Mouse (Mus musculus): Measurements from ENCODE around the gene Cdk6. TPM values are rescaled to one million over a fixed set of nuclear protein-coding genes. Genes with fewer than 3 reads are reported as not detected.

Cdk6 gene
- total RNA-seq, 1 experiment = 34.1 TPM

DNA sequence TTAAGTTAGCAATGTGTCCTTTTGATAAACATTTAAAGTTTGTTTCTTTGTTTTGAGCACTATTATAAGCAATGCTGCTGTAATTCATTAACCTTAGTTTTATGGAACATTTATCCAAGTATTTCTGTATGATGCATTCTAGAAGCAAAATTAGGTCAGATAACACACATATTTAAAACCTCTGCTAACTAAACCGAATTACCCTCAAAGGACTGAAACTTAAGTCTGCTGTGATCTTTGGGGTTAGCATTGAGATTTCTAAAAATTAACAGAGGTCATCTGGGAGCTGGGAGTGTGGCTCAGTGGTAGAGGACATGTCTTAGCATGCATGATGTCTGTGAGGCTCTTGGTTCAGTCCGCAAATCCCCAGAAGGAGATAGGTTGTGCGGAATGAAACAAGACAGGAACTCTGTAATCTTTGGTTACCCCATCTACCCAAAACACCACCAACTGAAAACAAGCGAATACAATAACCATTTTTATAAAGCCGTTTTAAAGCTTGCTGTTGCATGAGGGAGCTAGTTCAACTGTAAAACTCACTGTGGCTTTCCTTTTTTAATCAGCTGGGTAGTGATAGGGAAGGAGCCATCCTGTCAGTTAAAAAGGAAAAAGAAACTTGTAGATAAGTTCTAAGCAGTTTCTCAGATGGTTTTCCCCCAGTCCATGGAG, 141.9 kb downstream of the Cdk6 start:
- no peak for DNase-seq (ENCODE audit: low read depth, low spot score)
- H3K9ac ChIP-seq (ENCODE audit: insufficient read depth, low read depth, low read length, poor library complexity, severe bottlenecking) = no peak overlapping the region
- no peak for TF ChIP-seq ZC3H11A (IDR thresholded peaks at IDR 0.05; ENCODE audit: borderline replicate concordance, low read depth, low read length)
- no peak for TF ChIP-seq MAFK (IDR thresholded peaks at IDR 0.05; ENCODE audit: insufficient read depth, low read depth, low read length)
- TF ChIP-seq ZNF384 (IDR thresholded peaks at IDR 0.05; ENCODE audit: low read depth, low read length) = no peak
- TF ChIP-seq CHD2 (IDR thresholded peaks at IDR 0.05; ENCODE audit: low read depth, low read length) = no peak
- TF ChIP-seq HCFC1 (IDR thresholded peaks at IDR 0.05; ENCODE audit: borderline replicate concordance, insufficient read depth, low read length) = no peak
- no peaks in the 10 kb centered on the region for H3K36me3 ChIP-seq (ENCODE audit: control insufficient read depth, insufficient read depth, low read length, poor library complexity, severe bottlenecking)
- no peaks in the 10 kb centered on the region for H3K9me3 ChIP-seq (ENCODE audit: control insufficient read depth, insufficient read depth, low read depth, low read length)
- H3K4me3 ChIP-seq (ENCODE audit: insufficient read depth in 1 of 2, low read depth in 1 of 2, low read length in 2 of 2, poor library complexity in 1 of 2, severe bottlenecking in 1 of 2) = no peak overlapping the region
- no peaks in the 10 kb centered on the region for H3K4me1 ChIP-seq (ENCODE audit: control insufficient read depth in 2 of 2, insufficient read depth in 2 of 2, low read length in 2 of 2, poor library complexity in 1 of 2)
- H3K27ac ChIP-seq (ENCODE audit: insufficient read depth, low read depth, low read length, poor library complexity, severe bottlenecking) = no peak overlapping the region
- in situ Hi-C loops (cut with MboI; ENCODE audit: low sequenced_read_pairs in 2 of 2, unreplicated experiment in 2 of 2) = no loop called here

GRCm38 (mm10) chr5:3486579-3487282, 145.4 kb downstream of the Cdk6 start:
- Histone ChIP-seq H3K9ac (ENCODE audit: insufficient read depth, low read depth, low read length, poor library complexity, severe bottlenecking) (no peak overlapping the region), H3K36me3 (ENCODE audit: control insufficient read depth, insufficient read depth, low read length, poor library complexity, severe bottlenecking) (no peaks in the 10 kb centered on the region), H3K9me3 (ENCODE audit: control insufficient read depth, insufficient read depth, low read depth, low read length) (no peaks in the 10 kb centered on the region), H3K27ac (ENCODE audit: insufficient read depth, low read depth, low read length, poor library complexity, severe bottlenecking) (no peak overlapping the region), H3K4me3 (ENCODE audit: insufficient read depth in 1 of 2, low read depth in 1 of 2, low read length in 2 of 2, poor library complexity in 1 of 2, severe bottlenecking in 1 of 2) (no peak overlapping the region), H3K4me1 (ENCODE audit: control insufficient read depth in 2 of 2, insufficient read depth in 2 of 2, low read length in 2 of 2, poor library complexity in 1 of 2) (no peaks in the 10 kb centered on the region)
- no peak for DNase-seq (ENCODE audit: low read depth, low spot score)
- TF ChIP-seq CHD2 (IDR thresholded peaks at IDR 0.05; ENCODE audit: low read depth, low read length) (no peak), ZC3H11A (IDR thresholded peaks at IDR 0.05; ENCODE audit: borderline replicate concordance, low read depth, low read length) (no peak), ZNF384 (IDR thresholded peaks at IDR 0.05; ENCODE audit: low read depth, low read length) (no peak), MAFK (IDR thresholded peaks at IDR 0.05; ENCODE audit: insufficient read depth, low read depth, low read length) (no peak), HCFC1 (IDR thresholded peaks at IDR 0.05; ENCODE audit: borderline replicate concordance, insufficient read depth, low read length) (no peak)
- in situ Hi-C loops (cut with MboI; ENCODE audit: low sequenced_read_pairs in 2 of 2, unreplicated experiment in 2 of 2) = no loop called here

GRCm38 (mm10) chr5:3488146-3488774, 147.0 kb downstream of the Cdk6 start:
- Histone ChIP-seq H3K36me3 (ENCODE audit: control insufficient read depth, insufficient read depth, low read length, poor library complexity, severe bottlenecking) (no peaks in the 10 kb centered on the region), H3K9ac (ENCODE audit: insufficient read depth, low read depth, low read length, poor library complexity, severe bottlenecking) (no peak overlapping the region), H3K9me3 (ENCODE audit: control insufficient read depth, insufficient read depth, low read depth, low read length) (no peaks in the 10 kb centered on the region), H3K27ac (ENCODE audit: insufficient read depth, low read depth, low read length, poor library complexity, severe bottlenecking) (no peak overlapping the region), H3K4me3 (ENCODE audit: insufficient read depth in 1 of 2, low read depth in 1 of 2, low read length in 2 of 2, poor library complexity in 1 of 2, severe bottlenecking in 1 of 2) (no peak overlapping the region), H3K4me1 (ENCODE audit: control insufficient read depth in 2 of 2, insufficient read depth in 2 of 2, low read length in 2 of 2, poor library complexity in 1 of 2) (no peaks in the 10 kb centered on the region)
- no peak for DNase-seq (ENCODE audit: low read depth, low spot score)
- in situ Hi-C loops (cut with MboI; ENCODE audit: low sequenced_read_pairs in 2 of 2, unreplicated experiment in 2 of 2) = no loop called here
- TF ChIP-seq CHD2 (IDR thresholded peaks at IDR 0.05; ENCODE audit: low read depth, low read length) = no peak

DNA sequence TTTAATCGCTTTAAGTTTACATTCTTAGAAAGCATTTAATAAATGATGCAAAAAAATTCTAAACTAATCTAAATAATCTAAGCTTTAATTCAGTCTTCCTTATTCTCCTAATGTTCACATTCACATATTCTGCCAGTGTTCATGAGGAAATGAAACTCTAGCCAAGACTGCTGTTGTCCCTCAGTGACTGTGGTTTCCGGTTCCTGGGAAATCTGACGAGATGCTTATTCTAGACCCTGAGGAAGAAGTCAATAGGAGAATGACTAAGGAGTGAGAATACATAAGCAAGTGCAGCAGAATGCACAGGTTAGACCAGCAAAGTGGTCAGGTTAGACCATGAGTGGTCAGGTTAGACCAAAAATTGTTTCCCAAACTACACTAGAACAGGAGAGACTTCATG, 149.1 kb downstream of the Cdk6 start:
- Histone ChIP-seq H3K4me1 (ENCODE audit: control insufficient read depth in 2 of 2, insufficient read depth in 2 of 2, low read length in 2 of 2, poor library complexity in 1 of 2) (no peaks in the 10 kb centered on the region), H3K27ac (ENCODE audit: insufficient read depth, low read depth, low read length, poor library complexity, severe bottlenecking) (no peak overlapping the region), H3K9me3 (ENCODE audit: control insufficient read depth, insufficient read depth, low read depth, low read length) (no peaks in the 10 kb centered on the region), H3K36me3 (ENCODE audit: control insufficient read depth, insufficient read depth, low read length, poor library complexity, severe bottlenecking) (no peaks in the 10 kb centered on the region; the same call in 1 of the 2 replicates), H3K4me3 (ENCODE audit: insufficient read depth in 1 of 2, low read depth in 1 of 2, low read length in 2 of 2, poor library complexity in 1 of 2, severe bottlenecking in 1 of 2) (no peak overlapping the region), H3K9ac (ENCODE audit: insufficient read depth, low read depth, low read length, poor library complexity, severe bottlenecking) (no peak overlapping the region)
- TF ChIP-seq ZC3H11A (IDR thresholded peaks at IDR 0.05; ENCODE audit: borderline replicate concordance, low read depth, low read length) = no peak
- no peak for TF ChIP-seq HCFC1 (IDR thresholded peaks at IDR 0.05; ENCODE audit: borderline replicate concordance, insufficient read depth, low read length)
- no peak for TF ChIP-seq MAFK (IDR thresholded peaks at IDR 0.05; ENCODE audit: insufficient read depth, low read depth, low read length)
- no peak for TF ChIP-seq ZNF384 (IDR thresholded peaks at IDR 0.05; ENCODE audit: low read depth, low read length)
- no peak for TF ChIP-seq CHD2 (IDR thresholded peaks at IDR 0.05; ENCODE audit: low read depth, low read length)
- DNase-seq (ENCODE audit: low read depth, low spot score) = no peak
- in situ Hi-C loops (cut with MboI; ENCODE audit: low sequenced_read_pairs in 2 of 2, unreplicated experiment in 2 of 2) = no loop called here
